Mouse (Mus musculus): Measurements from ENCODE around the gene Zfp72.

DNA sequence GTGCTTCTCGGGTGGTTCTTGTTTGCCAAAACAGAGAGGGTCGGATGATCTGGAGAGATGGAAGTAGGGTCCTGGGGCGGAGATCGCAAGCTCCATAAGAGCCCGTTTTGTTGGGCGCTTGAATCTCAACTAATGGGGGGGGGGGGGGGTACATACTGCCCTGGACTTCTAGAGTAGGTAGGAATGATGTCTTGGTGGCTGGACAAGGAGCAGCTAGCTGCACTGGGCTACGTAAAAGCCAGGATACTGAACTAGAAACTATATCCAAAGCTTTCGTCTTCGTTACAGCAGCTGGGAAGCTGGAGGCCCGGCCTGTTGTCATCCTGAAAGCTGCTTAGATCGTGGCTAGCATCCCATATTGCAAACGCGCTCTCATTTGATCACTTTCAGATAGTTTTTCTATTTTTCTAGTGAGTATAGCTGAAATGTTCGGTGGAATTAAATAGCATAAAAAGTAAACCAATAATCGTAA is 40.2 kb downstream of the Zfp72 start:
- TF ChIP-seq CTCF (IDR thresholded peaks at IDR 0.05; ENCODE audit: low read depth, low read length) (no peak), POLR2A (IDR thresholded peaks at IDR 0.05; ENCODE audit: borderline replicate concordance, low read depth, low read length) (no peak)

All from bone marrow macrophage, adult 2 months (primary cell).